20 mouse cellular contexts compared by ENCODE assay signal in genomic region chr16:30194836-30195235, GRCm38 (mm10).
DNase-seq lines count a peak whose midpoint lies in the region; ATAC-seq and TF ChIP-seq lines count a peak whose summit lies in the region.
"Had no signal": no experiment of that assay in that cellular context is flagged by ENCODE, and none has a peak within 500 bp of the region (broad histone marks: within the 10 kb centered on the region; RNA-seq: fewer than 3 reads in every experiment).

No protein-coding gene starts in this region.

- DNase-seq in kidney, adult 11 months: peak; percentile 66
- DNase-seq in testis, postnatal 14 days (ENCODE audit: low spot score): no peak
- no peak for DNase-seq in yolk sac, embryonic 10.5 days (ENCODE audit: low spot score)
- DNase-seq: adrenal gland, postnatal 10 days; cerebellum, adult 11 months; cerebellum, postnatal 36 days; heart, postnatal 4 days; layer of hippocampus, postnatal 36 days; thymus, postnatal 14 days had no signal

- 74% methylated on average over 7 of the region's 7 CpGs for WGBS in kidney, embryonic 15.5 days
- WGBS in limb, embryonic 13.5 days: 67% methylated on average over 7 of the region's 7 CpGs

- no peak overlapping the region for H3K9ac ChIP-seq in kidney, embryonic 15.5 days
- H3K9ac ChIP-seq in limb, embryonic 13.5 days: no peak overlapping the region
- H3K9ac ChIP-seq: heart, embryonic 13.5 days; liver, embryonic 15.5 days; midbrain, embryonic 12.5 days; neural tube, embryonic 15.5 days had no signal

- peak; percentile 13; the same call in 1 of the 2 replicates for TF ChIP-seq POLR2A in testis, adult 2 months (IDR thresholded peaks at IDR 0.05; ENCODE audit: control insufficient read depth, low read depth, low read length)

- peaks cover 10% of the 10 kb centered on the region; the same call in 1 of the 2 replicates for H3K27me3 ChIP-seq in kidney, embryonic 15.5 days
- H3K27me3 ChIP-seq in testis, adult 2 months (ENCODE audit: control insufficient read depth, insufficient read depth, low read length): no peaks in the 10 kb centered on the region
- peaks cover 17% of the 10 kb centered on the region for H3K27me3 ChIP-seq in limb, embryonic 13.5 days
- H3K27me3 ChIP-seq: liver, embryonic 15.5 days had no signal

- H3K4me3 ChIP-seq in kidney, embryonic 15.5 days (replicated peaks): no peak overlapping the region
- H3K4me3 ChIP-seq in testis, adult 2 months (ENCODE audit: control insufficient read depth, low read depth, low read length): peak overlapping the region; percentile 68
- H3K4me3 ChIP-seq in limb, embryonic 13.5 days: no peak overlapping the region
- H3K4me3 ChIP-seq: heart, embryonic 13.5 days; liver, embryonic 15.5 days; midbrain, embryonic 12.5 days; neural tube, embryonic 15.5 days had no signal

- H3K4me1 ChIP-seq in kidney, embryonic 15.5 days: peaks cover 29% of the 10 kb centered on the region
- H3K4me1 ChIP-seq in testis, adult 2 months (ENCODE audit: control insufficient read depth, insufficient read depth, low read length): no peaks in the 10 kb centered on the region; the same call in 1 of the 2 replicates
- peaks cover 51% of the 10 kb centered on the region for H3K4me1 ChIP-seq in limb, embryonic 13.5 days
- H3K4me1 ChIP-seq: liver, embryonic 15.5 days had no signal

- no peak for ATAC-seq in kidney, embryonic 15.5 days (replicated peaks; ENCODE audit: low FRiP score)
- no peak for ATAC-seq in limb, embryonic 13.5 days (ENCODE audit: low FRiP score, low read depth)
- no peak for ATAC-seq in megakaryocyte-erythroid progenitor cell, adult 5-6 weeks (replicated peaks; ENCODE audit: low FRiP score, low TSS enrichment, poor library complexity, severe bottlenecking)
- ATAC-seq: forebrain, embryonic 16.5 days had no signal

- TF ChIP-seq CTCF in testis, adult 2 months (IDR thresholded peaks at IDR 0.05; ENCODE audit: control insufficient read depth, insufficient read depth, insufficient replicate concordance, low read depth, low read length): no peak

- H3K27ac ChIP-seq in kidney, embryonic 15.5 days: no peak overlapping the region
- peak overlapping the region; percentile 62; the same call in 1 of the 2 replicates for H3K27ac ChIP-seq in testis, adult 2 months (ENCODE audit: control insufficient read depth, insufficient read depth, low read depth, low read length)
- H3K27ac ChIP-seq in limb, embryonic 13.5 days: peak overlapping the region; percentile 74; the same call in 1 of the 2 replicates
- H3K27ac ChIP-seq: hindbrain, postnatal 0 days; liver, embryonic 15.5 days; macrophage; midbrain, embryonic 12.5 days; neural tube, embryonic 15.5 days had no signal

- H3K4me2 ChIP-seq in kidney, embryonic 15.5 days: no peak overlapping the region
- H3K4me2 ChIP-seq in limb, embryonic 13.5 days (replicated peaks): 0 out of 2 replicates have a peak overlapping the region, but pooled peaks have one; percentile 3
- H3K4me2 ChIP-seq: heart, embryonic 13.5 days; liver, embryonic 15.5 days; midbrain, embryonic 12.5 days; neural tube, embryonic 15.5 days had no signal

- 0 out of 2 replicates have a peak, but pooled peaks cover 6% of the 10 kb centered on the region for H3K9me3 ChIP-seq in kidney, embryonic 15.5 days (replicated peaks)
- no peaks in the 10 kb centered on the region for H3K9me3 ChIP-seq in limb, embryonic 13.5 days
- H3K9me3 ChIP-seq: liver, embryonic 15.5 days; midbrain, embryonic 12.5 days; neural tube, embryonic 15.5 days had no signal

- no peaks in the 10 kb centered on the region for H3K36me3 ChIP-seq in kidney, embryonic 15.5 days
- no peaks in the 10 kb centered on the region for H3K36me3 ChIP-seq in testis, adult 2 months (ENCODE audit: control insufficient read depth, insufficient read depth, low read length)
- H3K36me3 ChIP-seq in limb, embryonic 13.5 days: no peaks in the 10 kb centered on the region
- H3K36me3 ChIP-seq: heart, embryonic 13.5 days; liver, embryonic 15.5 days; midbrain, embryonic 12.5 days; neural tube, embryonic 15.5 days had no signal
